Mouse (Mus musculus) midbrain, postnatal 0 days (tissue): ENCODE data around the gene Gm10037. TPM values are rescaled to one million over a fixed set of nuclear protein-coding genes. Genes with fewer than 3 reads are reported as not detected.
A peak's percentile ranks its signal among the peaks of the same experiment; 100 is the strongest.

Experiments used
- ATAC-seq: fragments of 200-750 bp; cut with Nextera tagmentation; 2 replicates; pipeline ENCODE4 v1.8.0; 2017; ENCODE audit warnings: moderate number of reproducible peaks, mild to moderate bottlenecking, moderate TSS enrichment, moderate library complexity; ENCODE audit not compliant: low FRiP score
- DNase-seq: peaks from one replicate; pipeline ENCODE4 v3.0.0-alpha.2; 2015; ENCODE audit warnings: low spot score
- H3K27ac ChIP-seq: fragments of 300-500 bp; sonication (generic); 2 replicates; pipeline ENCODE4 v1.5.1; 2014; ENCODE audit warnings: low read depth, mild to moderate bottlenecking, low read length, mixed read lengths
- H3K27me3 ChIP-seq: fragments of 300-500 bp; sonication (generic); 2 replicates; pipeline ENCODE4 v1.6.1; 2014; ENCODE audit warnings: low read length, control low read depth, mixed read lengths; ENCODE audit not compliant: insufficient read depth
- H3K36me3 ChIP-seq: fragments of 300-500 bp; sonication (generic); 2 replicates; pipeline ENCODE4 v1.6.1; 2014; ENCODE audit warnings: low read length, control low read depth, mixed read lengths; ENCODE audit not compliant: insufficient read depth
- H3K4me1 ChIP-seq: fragments of 300-500 bp; sonication (generic); 2 replicates; pipeline ENCODE4 v1.6.1; 2014; ENCODE audit warnings: mild to moderate bottlenecking, control low read depth, antibody characterized with exemption, low read length, mixed read lengths; ENCODE audit not compliant: insufficient read depth
- H3K4me2 ChIP-seq: fragments of 300-500 bp; sonication (generic); 2 replicates; pipeline ENCODE4 v1.6.1; 2014; ENCODE audit warnings: low read depth, mild to moderate bottlenecking, low read length, mixed read lengths; ENCODE audit not compliant: poor library complexity, severe bottlenecking
- H3K4me3 ChIP-seq: fragments of 300-500 bp; sonication (generic); 2 replicates; pipeline ENCODE4 v1.5.1; 2014; ENCODE audit warnings: low read depth, mild to moderate bottlenecking, low read length, moderate library complexity
- H3K9ac ChIP-seq: fragments of 300-500 bp; sonication (generic); replicated peaks from 2 replicates; pipeline ENCODE4 v1.6.1; 2014; ENCODE audit warnings: mild to moderate bottlenecking, low read length, moderate library complexity, mixed read lengths; ENCODE audit not compliant: poor library complexity, severe bottlenecking
- H3K9me3 ChIP-seq: fragments of 300-500 bp; sonication (generic); 2 replicates; pipeline ENCODE4 v1.6.1; 2016; ENCODE audit warnings: low read length, control low read depth
- CTCF ChIP-seq: IDR thresholded peaks from 2 replicates; pipeline ENCODE4 v1.5.1; 2016; ENCODE audit warnings: antibody characterized with exemption, mild to moderate bottlenecking
- WGBS: fragments of 180-500 bp; shearing (Covaris S2); extraction: QIAGEN DNeasy Blood & Tissue Kit; methylation state at CpG from one replicate; pipeline ENCODE4 v1.1.7; 2014; 5-methylcytosine and 5-hydroxymethylcytosine counted together
- polyA plus RNA-seq: library from polyadenylated mRNA; unstranded; fragments of >200 nt; fragmentation: Nextera tagmentation; extraction: Ambion mirVana; gene quantifications from 2 replicates; pipeline ENCODE4 v1.2.1, GENCODE M21; 2015
- total RNA-seq: library from RNA; depleted of rRNA; stranded (reverse); fragments of >200 nt; gene quantifications from 2 replicates; pipeline ENCODE4 v1.2.3, GENCODE M21; 2014

Gm10037 gene
- total and polyA plus RNA-seq, 2 experiments from 2014 or later: 1.2 to 5.5 TPM

DNA sequence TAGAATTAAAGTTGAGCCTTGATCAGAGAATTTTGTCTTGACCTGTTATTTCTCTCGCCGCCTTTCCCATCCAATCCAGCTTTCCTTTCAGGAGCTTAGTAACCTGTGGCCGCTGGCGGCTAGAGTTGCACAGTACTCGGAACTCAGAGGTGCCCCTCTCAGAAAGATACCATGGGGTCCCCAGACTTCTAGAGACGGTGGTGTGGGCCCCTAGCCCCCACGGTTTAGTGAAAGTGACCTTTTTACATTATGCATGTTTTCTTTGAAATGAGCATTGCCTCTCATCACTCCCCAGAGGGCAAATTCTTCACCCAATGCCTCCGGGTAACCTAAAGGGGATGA lies 13.9 kb downstream of the Gm10037 start:
- Histone ChIP-seq H3K4me1 (no peaks in the 10 kb centered on the region), H3K4me2 (peak overlapping the region; percentile 60), H3K9ac (peak overlapping the region; percentile 46), H3K27ac (no peak overlapping the region), H3K36me3 (no peaks in the 10 kb centered on the region), H3K27me3 (no peaks in the 10 kb centered on the region), H3K4me3 (peak overlapping the region; percentile 42), H3K9me3 (no peaks in the 10 kb centered on the region)
- WGBS: 13% methylated on average over 8 of the region's 8 CpGs
- ATAC-seq (peak; percentile 65; the same call in 1 of the 2 replicates), DNase-seq (peak; percentile 26)
- TF ChIP-seq CTCF: no peak

- Histone ChIP-seq H3K4me2 (no peak overlapping the region), H3K4me1 (no peaks in the 10 kb centered on the region), H3K27me3 (no peaks in the 10 kb centered on the region), H3K36me3 (no peaks in the 10 kb centered on the region), H3K27ac (no peak overlapping the region), H3K4me3 (no peak overlapping the region), H3K9ac (no peak overlapping the region), H3K9me3 (no peaks in the 10 kb centered on the region)
- ATAC-seq (no peak), DNase-seq (no peak)
- no peak for TF ChIP-seq CTCF
- 85% methylated on average over 3 of the region's 3 CpGs for WGBS
Observed at GRCm38 (mm10) chr13:67850361-67850760, 19.5 kb downstream of the Gm10037 start.

DNA sequence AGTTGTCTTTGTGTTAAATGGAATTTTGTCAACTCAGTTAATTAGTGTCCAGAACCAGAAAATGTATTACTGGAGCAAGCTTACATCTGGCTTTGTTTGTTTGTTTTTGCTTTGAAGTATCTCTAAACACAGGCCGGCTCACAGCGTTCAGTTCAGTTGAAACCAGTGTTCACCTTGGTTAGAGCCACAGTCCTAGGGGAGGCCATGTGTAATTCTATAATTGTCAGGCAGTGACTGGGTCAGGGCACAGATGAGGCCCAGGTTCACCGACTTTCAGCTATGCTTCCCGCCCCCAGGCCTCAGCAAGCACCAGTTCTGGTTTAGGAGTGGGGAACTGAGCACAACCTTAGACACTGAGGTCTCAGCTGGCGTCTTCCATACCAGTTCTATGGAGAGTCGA lies 22.2 kb downstream of the Gm10037 start:
- no peaks in the 10 kb centered on the region for H3K9me3 ChIP-seq
- H3K4me1 ChIP-seq: no peaks in the 10 kb centered on the region
- no peaks in the 10 kb centered on the region for H3K36me3 ChIP-seq
- no peak for TF ChIP-seq CTCF
- no peak overlapping the region for H3K27ac ChIP-seq
- DNase-seq (no peak), ATAC-seq (no peak)
- H3K4me2 ChIP-seq: no peak overlapping the region
- no peak overlapping the region for H3K9ac ChIP-seq
- WGBS: 85% methylated on average over 6 of the region's 6 CpGs
- H3K4me3 ChIP-seq: no peak overlapping the region
- no peaks in the 10 kb centered on the region for H3K27me3 ChIP-seq

GRCm38 (mm10) chr13:67853983-67854382 lies 23.1 kb downstream of the Gm10037 start:
- ATAC-seq: no peak
- H3K27me3 ChIP-seq: no peaks in the 10 kb centered on the region
- H3K27ac ChIP-seq: no peak overlapping the region
- no peak overlapping the region for H3K4me3 ChIP-seq
- TF ChIP-seq CTCF: no peak
- no peaks in the 10 kb centered on the region for H3K9me3 ChIP-seq
- 84% methylated on average over 2 of the region's 2 CpGs for WGBS
- H3K9ac ChIP-seq: no peak overlapping the region
- DNase-seq: no peak
- H3K4me1 ChIP-seq: no peaks in the 10 kb centered on the region
- H3K4me2 ChIP-seq: no peak overlapping the region
- no peaks in the 10 kb centered on the region for H3K36me3 ChIP-seq

DNA sequence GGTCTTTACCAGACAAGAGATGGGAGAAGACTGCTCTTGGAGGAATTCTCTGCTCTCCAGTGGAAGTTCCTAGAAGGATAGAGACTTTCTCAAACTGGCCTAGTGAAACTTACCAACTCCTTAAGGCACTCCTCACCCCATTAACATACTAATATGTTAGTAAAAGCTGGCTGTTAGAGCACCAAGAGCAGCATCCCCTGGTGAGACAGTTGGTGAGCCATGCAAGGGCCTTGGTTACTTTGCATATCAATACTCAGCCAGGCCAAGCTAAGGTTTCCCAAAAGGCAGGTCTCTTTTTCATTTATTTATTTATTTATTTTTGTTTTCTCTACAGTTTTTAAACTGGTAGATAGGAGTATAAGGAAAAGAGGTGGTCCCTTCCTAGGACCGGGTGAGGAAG lies 26.4 kb downstream of the Gm10037 start:
- Histone ChIP-seq H3K27ac (no peak overlapping the region), H3K27me3 (no peaks in the 10 kb centered on the region), H3K36me3 (no peaks in the 10 kb centered on the region), H3K9ac (no peak overlapping the region), H3K4me1 (no peaks in the 10 kb centered on the region), H3K4me3 (no peak overlapping the region), H3K9me3 (no peaks in the 10 kb centered on the region), H3K4me2 (no peak overlapping the region)
- no peak for TF ChIP-seq CTCF
- ATAC-seq (no peak), DNase-seq (no peak)
- WGBS: 9% methylated on average over 1 of the region's 1 CpGs

GRCm38 (mm10) chr13:67862508-67862907 lies 31.6 kb downstream of the Gm10037 start:
- peak; percentile 50 for TF ChIP-seq CTCF
- WGBS: 82% methylated on average over 9 of the region's 9 CpGs
- peak; percentile 19 for DNase-seq
- ATAC-seq: no peak
- Histone ChIP-seq H3K4me2 (no peak overlapping the region), H3K9ac (no peak overlapping the region), H3K27ac (no peak overlapping the region), H3K9me3 (no peaks in the 10 kb centered on the region), H3K36me3 (no peaks in the 10 kb centered on the region), H3K4me1 (no peaks in the 10 kb centered on the region), H3K4me3 (no peak overlapping the region), H3K27me3 (no peaks in the 10 kb centered on the region)
